Mouse (Mus musculus): ENCODE data around the gene Prkaa1. TPM values are rescaled to one million over a fixed set of nuclear protein-coding genes. Genes with fewer than 3 reads are reported as not detected.
"Not testable (repeated sequence)": the region's sequence is repeated elsewhere in the genome, so short reads cannot be mapped to it uniquely, and the experiment has no call there.

Prkaa1 gene
- polyA plus RNA-seq, 1 experiment from 2014 or later = 12.6 TPM

GRCm38 (mm10) chr15:5187116-5187515 lies 43.5 kb downstream of the Prkaa1 start:
- no peaks in the 10 kb centered on the region for H3K9me3 ChIP-seq
- WGBS = 66% methylated on average over 4 of the region's 4 CpGs
- no peak overlapping the region for H3K9ac ChIP-seq (replicated peaks)
- peaks cover 16% of the 10 kb centered on the region for H3K36me3 ChIP-seq
- H3K4me3 ChIP-seq = no peak overlapping the region
- H3K27me3 ChIP-seq = no peaks in the 10 kb centered on the region
- no peak overlapping the region for H3K27ac ChIP-seq (replicated peaks)
- no peak overlapping the region for H3K4me2 ChIP-seq (replicated peaks)
- ATAC-seq (replicated peaks) = no peak
- peaks cover 17% of the 10 kb centered on the region for H3K4me1 ChIP-seq

GRCm38 (mm10) chr15:5188029-5188428 lies 44.4 kb downstream of the Prkaa1 start:
- 89% methylated on average over 1 of the region's 1 CpGs for WGBS
- ATAC-seq (replicated peaks) = no peak

DNA sequence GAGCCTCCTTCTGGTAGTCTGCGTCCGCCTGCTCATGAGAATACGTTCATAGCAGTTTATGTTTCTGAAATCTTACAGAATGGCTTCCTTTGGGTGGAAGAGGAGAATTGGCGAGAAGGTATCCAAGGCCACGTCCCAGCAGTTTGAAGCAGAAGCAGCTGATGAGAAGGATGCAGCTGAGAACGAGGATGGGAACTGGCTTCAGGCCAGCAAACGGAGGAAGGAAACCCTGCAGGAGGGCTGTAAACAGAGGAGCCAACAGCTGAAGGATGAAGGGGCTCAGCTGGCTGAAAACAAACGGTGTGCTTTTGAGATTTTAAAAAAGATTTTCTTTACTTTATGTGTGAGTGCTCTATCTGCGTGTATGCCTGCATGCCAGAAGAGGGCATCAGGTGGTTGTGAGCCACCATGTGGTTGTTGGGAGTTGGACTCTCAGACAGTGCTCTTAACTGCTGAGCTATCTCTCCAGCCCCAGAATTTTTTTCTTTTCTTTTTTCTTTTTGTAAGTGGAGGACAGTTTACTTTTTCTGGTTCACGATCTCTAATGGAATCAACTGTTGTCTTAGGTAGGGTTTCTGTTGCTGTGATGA lies 45.9 kb downstream of the Prkaa1 start:
- Histone ChIP-seq H3K9me3 (no peaks in the 10 kb centered on the region), H3K36me3 (peaks cover 16% of the 10 kb centered on the region), H3K4me2 (replicated peaks) (no peak overlapping the region), H3K4me1 (peaks cover 12% of the 10 kb centered on the region), H3K27me3 (no peaks in the 10 kb centered on the region), H3K4me3 (no peak overlapping the region), H3K9ac (replicated peaks) (no peak overlapping the region), H3K27ac (replicated peaks) (no peak overlapping the region)
- whole genome bisulfite sequencing = 73% methylated on average over 10 of the region's 10 CpGs
- ATAC-seq (replicated peaks) = no peak

More at GRCm38 (mm10) chr15:5188029-5188428, 44.4 kb downstream of the Prkaa1 start:
- H3K27me3 ChIP-seq = no peaks in the 10 kb centered on the region
- no peak overlapping the region for H3K27ac ChIP-seq (replicated peaks)
- H3K36me3 ChIP-seq = peaks cover 16% of the 10 kb centered on the region
- no peak overlapping the region for H3K9ac ChIP-seq (replicated peaks)
- H3K4me2 ChIP-seq (replicated peaks) = no peak overlapping the region
- no peak overlapping the region for H3K4me3 ChIP-seq
- peaks cover 17% of the 10 kb centered on the region for H3K4me1 ChIP-seq
- H3K9me3 ChIP-seq = no peaks in the 10 kb centered on the region

GRCm38 (mm10) chr15:5193833-5194232 lies 50.2 kb downstream of the Prkaa1 start:
- WGBS = 84% methylated on average over 3 of the region's 3 CpGs
- Histone ChIP-seq H3K4me3 (no peak overlapping the region), H3K36me3 (peaks cover 16% of the 10 kb centered on the region), H3K4me2 (replicated peaks) (no peak overlapping the region), H3K9me3 (no peaks in the 10 kb centered on the region), H3K9ac (replicated peaks) (no peak overlapping the region), H3K27me3 (no peaks in the 10 kb centered on the region), H3K4me1 (no peaks in the 10 kb centered on the region), H3K27ac (replicated peaks) (no peak overlapping the region)
- ATAC-seq (replicated peaks) = no peak; the same call in 1 of the 2 replicates

- no peaks in the 10 kb centered on the region for H3K9me3 ChIP-seq
- WGBS = 94% methylated on average over 6 of the region's 6 CpGs
- no peak for ATAC-seq (replicated peaks)
- no peak overlapping the region for H3K4me2 ChIP-seq (replicated peaks)
- H3K4me3 ChIP-seq = no peak overlapping the region
- no peak overlapping the region for H3K9ac ChIP-seq (replicated peaks)
- H3K27me3 ChIP-seq = no peaks in the 10 kb centered on the region
- no peak overlapping the region for H3K27ac ChIP-seq (replicated peaks)
- no peaks in the 10 kb centered on the region for H3K4me1 ChIP-seq
- peaks cover 16% of the 10 kb centered on the region for H3K36me3 ChIP-seq
Measured at GRCm38 (mm10) chr15:5194446-5194845, 50.8 kb downstream of the Prkaa1 start.

GRCm38 (mm10) chr15:5194931-5195330 lies 51.3 kb downstream of the Prkaa1 start:
- Histone ChIP-seq H3K9me3 (no peaks in the 10 kb centered on the region), H3K27me3 (no peaks in the 10 kb centered on the region), H3K9ac (replicated peaks) (no peak overlapping the region), H3K4me3 (no peak overlapping the region), H3K27ac (replicated peaks) (no peak overlapping the region), H3K4me2 (replicated peaks) (no peak overlapping the region), H3K4me1 (no peaks in the 10 kb centered on the region), H3K36me3 (peaks cover 15% of the 10 kb centered on the region)
- WGBS = 89% methylated on average over 9 of the region's 9 CpGs
- no peak for ATAC-seq (replicated peaks)

- no peak overlapping the region for H3K4me3 ChIP-seq
- no peak for ATAC-seq (replicated peaks)
- H3K27me3 ChIP-seq = no peaks in the 10 kb centered on the region
- no peaks in the 10 kb centered on the region for H3K9me3 ChIP-seq
- H3K36me3 ChIP-seq = peaks cover 4% of the 10 kb centered on the region; the same call in 1 of the 2 replicates
- no peaks in the 10 kb centered on the region for H3K4me1 ChIP-seq
- H3K9ac ChIP-seq (replicated peaks) = no peak overlapping the region
- H3K27ac ChIP-seq (replicated peaks) = no peak overlapping the region
- H3K4me2 ChIP-seq (replicated peaks) = no peak overlapping the region
- 62% methylated on average over 4 of the region's 4 CpGs for WGBS
Measured at GRCm38 (mm10) chr15:5195987-5196514, 52.4 kb downstream of the Prkaa1 start.

DNA sequence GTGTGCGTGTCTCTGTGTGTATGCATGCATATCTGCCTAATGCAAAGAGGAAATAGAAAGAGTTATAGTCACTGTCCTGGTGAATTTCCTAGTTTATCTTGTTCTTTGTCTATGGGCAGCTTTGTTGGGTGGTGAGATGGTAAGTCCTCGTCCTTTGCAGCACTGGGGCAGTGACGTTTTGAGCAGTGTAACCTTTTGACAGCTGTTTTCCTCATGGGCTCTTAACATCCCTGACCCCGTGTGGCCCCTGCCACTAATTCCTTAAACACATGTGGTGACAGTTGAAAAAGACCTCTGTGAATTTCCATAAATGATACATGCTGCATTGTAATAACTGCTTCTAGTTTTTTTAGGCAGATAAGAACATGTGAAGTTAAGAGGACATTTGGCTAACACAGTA lies 53.0 kb downstream of the Prkaa1 start:
- Histone ChIP-seq H3K36me3 (peaks cover 2% of the 10 kb centered on the region; the same call in 1 of the 2 replicates), H3K27me3 (no peaks in the 10 kb centered on the region), H3K4me3 (no peak overlapping the region), H3K9me3 (no peaks in the 10 kb centered on the region), H3K4me1 (no peaks in the 10 kb centered on the region), H3K4me2 (replicated peaks) (no peak overlapping the region), H3K9ac (replicated peaks) (no peak overlapping the region), H3K27ac (replicated peaks) (no peak overlapping the region)
- ATAC-seq (replicated peaks) = no peak
- WGBS = 78% methylated on average over 4 of the region's 4 CpGs

GRCm38 (mm10) chr15:5205222-5205621 lies 61.6 kb downstream of the Prkaa1 start:
- H3K27me3 ChIP-seq = no peaks in the 10 kb centered on the region
- H3K27ac ChIP-seq (replicated peaks) = no peak overlapping the region
- peaks cover 4% of the 10 kb centered on the region; the same call in 1 of the 2 replicates for H3K36me3 ChIP-seq
- H3K4me2 ChIP-seq (replicated peaks) = no peak overlapping the region
- H3K9ac ChIP-seq (replicated peaks) = no peak overlapping the region
- H3K9me3 ChIP-seq = no peaks in the 10 kb centered on the region
- no peak overlapping the region for H3K4me3 ChIP-seq
- ATAC-seq (replicated peaks) = no peak
- 95% methylated on average over 9 of the region's 9 CpGs for WGBS
- H3K4me1 ChIP-seq = no peaks in the 10 kb centered on the region

DNA sequence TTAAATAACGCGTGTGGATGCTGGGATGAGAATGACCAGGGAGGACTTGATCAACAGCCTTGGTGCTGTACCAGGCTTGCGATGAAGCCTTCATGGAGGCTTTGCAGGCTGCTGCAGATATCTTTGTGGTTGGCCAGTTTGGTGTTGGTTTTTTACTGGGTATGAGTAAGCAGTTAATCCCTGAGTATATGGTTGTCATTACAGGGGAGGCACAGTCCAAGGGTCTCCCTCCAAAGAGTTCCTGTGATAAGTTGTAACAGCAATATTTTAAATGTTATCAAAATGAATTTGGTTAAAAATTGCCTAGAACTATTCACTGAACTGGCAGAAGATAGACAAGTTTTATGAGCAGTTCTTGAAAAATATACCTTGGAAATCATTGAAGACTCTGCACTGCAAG lies 65.5 kb downstream of the Prkaa1 start:
- no peak overlapping the region for H3K4me3 ChIP-seq
- no peak for ATAC-seq (replicated peaks)
- H3K9me3 ChIP-seq = no peaks in the 10 kb centered on the region
- H3K27me3 ChIP-seq = no peaks in the 10 kb centered on the region
- WGBS = 97% methylated on average over 3 of the region's 3 CpGs
- H3K36me3 ChIP-seq = peaks cover 18% of the 10 kb centered on the region; the same call in 1 of the 2 replicates
- no peak overlapping the region for H3K4me2 ChIP-seq (replicated peaks)
- no peak overlapping the region for H3K27ac ChIP-seq (replicated peaks)
- H3K9ac ChIP-seq (replicated peaks) = no peak overlapping the region
- H3K4me1 ChIP-seq = no peaks in the 10 kb centered on the region

- H3K9ac ChIP-seq (replicated peaks) = no peak overlapping the region
- 93% methylated on average over 6 of the region's 6 CpGs for WGBS
Measured at GRCm38 (mm10) chr15:5220491-5220890, 76.8 kb downstream of the Prkaa1 start.

GRCm38 (mm10) chr15:5230746-5231145 lies 87.1 kb downstream of the Prkaa1 start:
- H3K4me3 ChIP-seq; ATAC-seq (replicated peaks); H3K4me2 ChIP-seq (replicated peaks); H3K27me3 ChIP-seq; H3K4me1 ChIP-seq; H3K36me3 ChIP-seq; H3K9me3 ChIP-seq; H3K27ac ChIP-seq (replicated peaks); H3K9ac ChIP-seq (replicated peaks): not testable (repeated sequence)
- 88% methylated on average over 10 of the region's 10 CpGs for WGBS

More at GRCm38 (mm10) chr15:5220491-5220890, 76.8 kb downstream of the Prkaa1 start:
- Histone ChIP-seq H3K36me3 (0 out of 2 replicates have a peak, but pooled peaks cover 7% of the 10 kb centered on the region), H3K27me3 (no peaks in the 10 kb centered on the region), H3K27ac (replicated peaks) (no peak overlapping the region), H3K4me2 (replicated peaks) (no peak overlapping the region), H3K9me3 (no peaks in the 10 kb centered on the region), H3K4me3 (no peak overlapping the region), H3K4me1 (no peaks in the 10 kb centered on the region)
- ATAC-seq (replicated peaks) = no peak

All from forebrain, embryonic 15.5 days (tissue).